ENCODE assay signal across 8 mouse cellular contexts in the genomic region with DNA sequence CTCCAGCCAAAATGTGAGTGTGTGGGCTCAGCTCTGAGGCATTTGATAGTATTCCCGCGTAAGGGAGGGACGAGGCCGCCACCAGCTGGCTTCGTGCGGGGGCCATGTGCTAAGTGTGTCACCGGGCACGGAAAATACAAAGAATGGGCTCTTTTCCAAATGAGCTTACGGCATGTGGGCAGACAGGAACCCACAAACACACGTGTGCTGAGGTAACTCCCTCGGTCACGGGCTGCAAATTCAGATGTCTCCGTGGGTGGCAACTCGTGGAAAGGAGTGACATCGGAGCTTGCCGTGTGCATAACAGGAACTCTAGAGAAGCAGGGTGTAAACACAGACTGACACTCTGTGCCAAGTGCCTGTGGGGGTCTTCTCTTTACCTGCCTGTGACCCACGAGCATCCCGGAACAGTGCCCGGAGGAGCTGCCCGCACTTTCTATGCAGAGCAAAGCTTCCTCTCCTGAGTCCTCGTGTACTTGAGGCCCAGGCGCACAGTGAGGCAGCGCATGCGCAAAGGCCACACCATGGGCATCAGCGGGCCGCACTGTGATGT.
A peak's percentile ranks its signal among the peaks of the same experiment; 100 is the strongest.
DNase-seq lines count a peak whose midpoint lies in the region; ATAC-seq and TF ChIP-seq lines count a peak whose summit lies in the region.

No protein-coding gene starts in this region.

- peak overlapping the region; percentile 24; the same call in 1 of the 2 replicates for H3K27ac ChIP-seq in kidney, embryonic 14.5 days (ENCODE audit: low read depth, low read length)
- H3K27ac ChIP-seq in kidney, adult 2 months (ENCODE audit: insufficient read depth, low read depth, low read length) = no peak overlapping the region

- no peaks in the 10 kb centered on the region for H3K9me3 ChIP-seq in kidney, embryonic 14.5 days (ENCODE audit: control insufficient read depth, low read length)

- H3K27me3 ChIP-seq in kidney, embryonic 14.5 days (ENCODE audit: control insufficient read depth, insufficient read depth, low read length) = no peaks in the 10 kb centered on the region
- H3K27me3 ChIP-seq in kidney, adult 2 months (replicated peaks; ENCODE audit: control insufficient read depth, insufficient read depth, low read length) = no peaks in the 10 kb centered on the region

- no peak for TF ChIP-seq CTCF in kidney, adult 2 months (conservative IDR thresholded peaks at IDR 0.05; ENCODE audit: insufficient read depth, insufficient read length, low read depth, low read length)

- peak; percentile 47; the same call in 1 of the 2 replicates for ATAC-seq in kidney, embryonic 14.5 days (ENCODE audit: low FRiP score, low TSS enrichment)

- H3K4me3 ChIP-seq in kidney, embryonic 14.5 days (ENCODE audit: low read length) = no peak overlapping the region
- H3K4me3 ChIP-seq in kidney, adult 2 months (ENCODE audit: insufficient read depth, low read depth, low read length) = no peak overlapping the region

- H3K36me3 ChIP-seq in kidney, embryonic 14.5 days (ENCODE audit: control insufficient read depth, insufficient read depth, low read length) = no peaks in the 10 kb centered on the region
- no peaks in the 10 kb centered on the region for H3K36me3 ChIP-seq in kidney, adult 2 months (ENCODE audit: control insufficient read depth, insufficient read depth, low read length)

- 70% methylated on average over 26 of the region's 26 CpGs for whole genome bisulfite sequencing in kidney, embryonic 14.5 days
- WGBS in kidney, adult 2 months = 61% methylated on average over 26 of the region's 26 CpGs

- DNase-seq in kidney, adult 2 months = no peak
- peak; percentile 66 to 69 for DNase-seq in cerebellum, postnatal 14 days
- peak; percentile 23 for DNase-seq in gastrocnemius, postnatal 10 days
- peak; percentile 28 to 80 for DNase-seq in left cerebral cortex, adult 9 months (ENCODE audit: low spot score in 2 of 2)
- DNase-seq in natural killer cell, adult 2 months (ENCODE audit: low spot score in 2 of 2) = no peak
- DNase-seq in urinary bladder, adult 18-20 months (ENCODE audit: low spot score in 2 of 2) = no peak
- DNase-seq in spleen, postnatal 36 days (ENCODE audit: low spot score in 2 of 2) = no peak

- H3K4me1 ChIP-seq in kidney, embryonic 14.5 days (ENCODE audit: control insufficient read depth, insufficient read depth, low read length) = peaks cover 8% of the 10 kb centered on the region; the same call in 1 of the 2 replicates
- H3K4me1 ChIP-seq in kidney, adult 2 months (ENCODE audit: control insufficient read depth, insufficient read depth, low read length) = no peaks in the 10 kb centered on the region

- H3K4me2 ChIP-seq in kidney, embryonic 14.5 days (replicated peaks; ENCODE audit: low read depth, low read length) = no peak overlapping the region

- TF ChIP-seq POLR2A in kidney, adult 2 months (IDR thresholded peaks at IDR 0.05; ENCODE audit: low read depth, low read length) = no peak

- no peak overlapping the region for H3K9ac ChIP-seq in kidney, embryonic 14.5 days (ENCODE audit: low read depth, low read length)

Comparison
In these comparisons a context has a peak if more than half of its experiments do, and no peak if none do; other contexts are left out.
1. DNase-seq: peak in cerebellum, postnatal 14 days (2 of 2), gastrocnemius, postnatal 10 days (single experiment) and left cerebral cortex, adult 9 months (2 of 2); none in kidney, adult 2 months (single experiment), natural killer cell, adult 2 months (0 of 2), urinary bladder, adult 18-20 months (0 of 2) and spleen, postnatal 36 days (0 of 2).